ENCODE assay signal across 15 mouse cellular contexts in genomic region chr9:14643328-14643727, GRCm38 (mm10). TPM values are rescaled to one million over a fixed set of nuclear protein-coding genes. Genes with fewer than 3 reads are reported as not detected.
DNase-seq lines count a peak whose midpoint lies in the region; ATAC-seq and TF ChIP-seq lines count a peak whose summit lies in the region.
"Had no signal": no experiment of that assay in that cellular context is flagged by ENCODE, and none has a peak within 500 bp of the region (broad histone marks: within the 10 kb centered on the region; RNA-seq: fewer than 3 reads in every experiment).

No protein-coding gene starts in this region.

- H3K9ac ChIP-seq in heart, adult 2 months (ENCODE audit: low read depth, low read length), result no peak overlapping the region
- H3K9ac ChIP-seq in lung, embryonic 14.5 days, result no peak overlapping the region
- no peak overlapping the region for H3K9ac ChIP-seq in lung, postnatal 0 days (replicated peaks; ENCODE audit: low read depth)
- H3K9ac ChIP-seq in embryonic facial prominence, embryonic 12.5 days, result no peak overlapping the region
- no peak overlapping the region for H3K9ac ChIP-seq in midbrain, embryonic 13.5 days (replicated peaks)
- H3K9ac ChIP-seq: forebrain, embryonic 13.5 days; liver, embryonic 12.5 days; neural tube, embryonic 12.5 days had no signal

- H3K4me1 ChIP-seq in heart, embryonic 10.5 days, result peaks cover 55% of the 10 kb centered on the region
- H3K4me1 ChIP-seq in heart, adult 2 months (ENCODE audit: control insufficient read depth, insufficient read depth, low read length), result peaks cover 19% of the 10 kb centered on the region
- peaks cover 10% of the 10 kb centered on the region for H3K4me1 ChIP-seq in lung, embryonic 14.5 days (ENCODE audit: insufficient read depth)
- no peaks in the 10 kb centered on the region; the same call in 1 of the 2 replicates for H3K4me1 ChIP-seq in lung, postnatal 0 days (ENCODE audit: insufficient read depth, low read depth, low read length)
- peaks cover 38% of the 10 kb centered on the region for H3K4me1 ChIP-seq in embryonic facial prominence, embryonic 12.5 days
- H3K4me1 ChIP-seq in midbrain, embryonic 13.5 days (replicated peaks), result peaks cover 29% of the 10 kb centered on the region
- H3K4me1 ChIP-seq: liver, embryonic 12.5 days had no signal

- H3K4me2 ChIP-seq in lung, embryonic 14.5 days, result no peak overlapping the region
- no peak overlapping the region for H3K4me2 ChIP-seq in lung, postnatal 0 days (replicated peaks; ENCODE audit: low read depth, low read length)
- H3K4me2 ChIP-seq in embryonic facial prominence, embryonic 12.5 days (replicated peaks), result no peak overlapping the region
- H3K4me2 ChIP-seq in midbrain, embryonic 13.5 days (replicated peaks), result no peak overlapping the region
- H3K4me2 ChIP-seq: forebrain, embryonic 13.5 days; liver, embryonic 12.5 days; neural tube, embryonic 12.5 days had no signal

- H3K36me3 ChIP-seq in heart, embryonic 10.5 days, result no peaks in the 10 kb centered on the region
- no peaks in the 10 kb centered on the region for H3K36me3 ChIP-seq in heart, adult 2 months (ENCODE audit: control insufficient read depth, insufficient read depth, low read length)
- no peaks in the 10 kb centered on the region for H3K36me3 ChIP-seq in lung, embryonic 14.5 days (ENCODE audit: insufficient read depth)
- no peaks in the 10 kb centered on the region for H3K36me3 ChIP-seq in lung, postnatal 0 days (ENCODE audit: insufficient read depth, low read length)
- no peaks in the 10 kb centered on the region for H3K36me3 ChIP-seq in embryonic facial prominence, embryonic 12.5 days
- no peaks in the 10 kb centered on the region for H3K36me3 ChIP-seq in midbrain, embryonic 13.5 days
- H3K36me3 ChIP-seq: liver, embryonic 12.5 days; neural tube, embryonic 12.5 days had no signal

- H3K27me3 ChIP-seq in heart, embryonic 10.5 days (ENCODE audit: insufficient read depth, poor library complexity, severe bottlenecking), result no peaks in the 10 kb centered on the region
- H3K27me3 ChIP-seq in heart, adult 2 months (ENCODE audit: control insufficient read depth, insufficient read depth, low read length), result no peaks in the 10 kb centered on the region
- no peaks in the 10 kb centered on the region for H3K27me3 ChIP-seq in lung, embryonic 14.5 days (ENCODE audit: insufficient read depth, low read length)
- no peaks in the 10 kb centered on the region for H3K27me3 ChIP-seq in lung, postnatal 0 days (replicated peaks; ENCODE audit: insufficient read depth, low read length)
- H3K27me3 ChIP-seq in embryonic facial prominence, embryonic 12.5 days, result no peaks in the 10 kb centered on the region
- no peaks in the 10 kb centered on the region for H3K27me3 ChIP-seq in midbrain, embryonic 13.5 days
- H3K27me3 ChIP-seq: forebrain, embryonic 13.5 days; neural tube, embryonic 12.5 days had no signal

- 56% methylated on average over 6 of the region's 6 CpGs for WGBS in heart, embryonic 10.5 days
- 73% methylated on average over 6 of the region's 6 CpGs for WGBS in heart, adult 2 months
- WGBS in lung, embryonic 14.5 days, result 69% methylated on average over 6 of the region's 6 CpGs
- 64% methylated on average over 6 of the region's 6 CpGs for WGBS in lung, postnatal 0 days
- 57% methylated on average over 6 of the region's 6 CpGs for WGBS in embryonic facial prominence, embryonic 12.5 days
- WGBS in midbrain, embryonic 13.5 days, result 33% methylated on average over 6 of the region's 6 CpGs

- no peak for TF ChIP-seq CTCF in heart, adult 2 months (IDR thresholded peaks at IDR 0.05)
- no peak for TF ChIP-seq CTCF in lung, embryonic 14.5 days (IDR thresholded peaks at IDR 0.05; ENCODE audit: low read depth)
- TF ChIP-seq CTCF in lung, postnatal 0 days (IDR thresholded peaks at IDR 0.05), result no peak

- no peak for DNase-seq in heart, embryonic 10.5 days (ENCODE audit: low spot score)
- DNase-seq in heart, adult 2 months, result no peak
- DNase-seq in lung, embryonic 14.5 days, result peak; percentile 27
- DNase-seq in lung, postnatal 0 days (ENCODE audit: low spot score), result no peak
- DNase-seq: cerebellum, adult 2 months; kidney, adult 8-10 months; lung, postnatal 4 days; thymus, postnatal 25 days had no signal

- peak overlapping the region; percentile 84 for H3K27ac ChIP-seq in heart, embryonic 10.5 days
- no peak overlapping the region for H3K27ac ChIP-seq in heart, adult 2 months
- no peak overlapping the region; the same call in 1 of the 2 replicates for H3K27ac ChIP-seq in lung, embryonic 14.5 days (ENCODE audit: low read depth)
- H3K27ac ChIP-seq in lung, postnatal 0 days (ENCODE audit: low read length), result no peak overlapping the region
- H3K27ac ChIP-seq in embryonic facial prominence, embryonic 12.5 days, result peak overlapping the region; percentile 85
- 0 out of 2 replicates have a peak overlapping the region, but pooled peaks have one; percentile 51 for H3K27ac ChIP-seq in midbrain, embryonic 13.5 days
- H3K27ac ChIP-seq: liver, embryonic 12.5 days; neural tube, embryonic 12.5 days had no signal

- TF ChIP-seq EP300 in heart, adult 2 months (IDR thresholded peaks at IDR 0.05; ENCODE audit: insufficient read depth, low read depth, low read length), result no peak
- no peak for TF ChIP-seq EP300 in lung, postnatal 0 days (IDR thresholded peaks at IDR 0.05)

- H3K79me2 ChIP-seq in heart, adult 2 months (replicated peaks; ENCODE audit: control insufficient read depth, insufficient read depth, low read length), result no peaks in the 10 kb centered on the region

- intact Hi-C loops in heart, adult 2 months (cut with DNase I), result loop anchor here (5.0 kb wide), 1 partner anchor 54 kb away; no protein-coding TSS in a partner anchor

- H3K4me3 ChIP-seq in heart, embryonic 10.5 days, result no peak overlapping the region
- H3K4me3 ChIP-seq in heart, adult 2 months, result no peak overlapping the region
- H3K4me3 ChIP-seq in lung, embryonic 14.5 days (ENCODE audit: low read depth, low read length), result no peak overlapping the region
- no peak overlapping the region for H3K4me3 ChIP-seq in lung, postnatal 0 days (ENCODE audit: low read depth, low read length)
- no peak overlapping the region for H3K4me3 ChIP-seq in embryonic facial prominence, embryonic 12.5 days
- no peak overlapping the region for H3K4me3 ChIP-seq in midbrain, embryonic 13.5 days (replicated peaks)
- H3K4me3 ChIP-seq: forebrain, embryonic 13.5 days; liver, embryonic 12.5 days; neural tube, embryonic 12.5 days had no signal

- H3K9me3 ChIP-seq in heart, embryonic 10.5 days, result no peaks in the 10 kb centered on the region
- H3K9me3 ChIP-seq in lung, embryonic 14.5 days (ENCODE audit: low read depth, low read length), result no peaks in the 10 kb centered on the region
- no peaks in the 10 kb centered on the region for H3K9me3 ChIP-seq in lung, postnatal 0 days (ENCODE audit: low read length)
- H3K9me3 ChIP-seq in embryonic facial prominence, embryonic 12.5 days, result no peaks in the 10 kb centered on the region
- no peaks in the 10 kb centered on the region for H3K9me3 ChIP-seq in midbrain, embryonic 13.5 days
- H3K9me3 ChIP-seq: forebrain, embryonic 13.5 days; liver, embryonic 12.5 days; neural tube, embryonic 12.5 days had no signal

- ATAC-seq in lung, embryonic 14.5 days (ENCODE audit: insufficient read depth), result no peak
- no peak for ATAC-seq in lung, postnatal 0 days
- ATAC-seq in embryonic facial prominence, embryonic 12.5 days (ENCODE audit: insufficient number of reproducible peaks, insufficient read depth, low FRiP score, low TSS enrichment), result no peak
- peak; percentile 66; the same call in 1 of the 2 replicates for ATAC-seq in midbrain, embryonic 13.5 days
- ATAC-seq in inflammation-experienced regulatory T-cells, adult 6 months, result no peak
- no peak for ATAC-seq in CD4-positive, CD25-positive, alpha-beta regulatory T cell, adult 4 months
- ATAC-seq: liver, embryonic 12.5 days had no signal

- no peak for TF ChIP-seq POLR2A in heart, adult 2 months (IDR thresholded peaks at IDR 0.05; ENCODE audit: insufficient read depth, low read depth, low read length)

RNA-seq across cellular contexts. Expression of gene Amotl1, which starts 1.5 kb away (rescaled TPM):
- polyA plus RNA-seq in heart, embryonic 10.5 days (2016; fragmentation: Nextera tagmentation; extraction: Ambion mirVana), result 16.8 and 18.6 TPM in 2 replicates
- 10 to 100 TPM; 58.3 to 59.5 TPM for total RNA-seq in heart, adult 2 months (2021)
- polyA plus RNA-seq in heart, adult 2 months (2012; rRNA removed), result 27.4 and 41.1 TPM in 2 replicates
- 26.4 and 29.6 TPM in 2 replicates for polyA plus RNA-seq in lung, embryonic 14.5 days (2014; fragmentation: Nextera tagmentation; extraction: Ambion mirVana)
- polyA plus RNA-seq in lung, postnatal 0 days (2015; fragmentation: Nextera tagmentation; extraction: Ambion mirVana), result 12.9 and 14.3 TPM in 2 replicates
- polyA plus RNA-seq in embryonic facial prominence, embryonic 12.5 days (2016; fragmentation: Nextera tagmentation; extraction: Ambion mirVana), result 33.7 and 35.1 TPM in 2 replicates
- polyA plus RNA-seq in midbrain, embryonic 13.5 days (2015; fragmentation: Nextera tagmentation; extraction: Ambion mirVana), result 9.8 and 9.9 TPM in 2 replicates
- polyA plus RNA-seq in inflammation-experienced regulatory T-cells, adult 6 months (2017; shearing (Covaris generic)), result under 1 TPM in 2 of 3 experiments, not detected in 1; 0.04 to 0.72 TPM
- under 1 TPM in 1 of 2 experiments, not detected in 1; 0.06 TPM for polyA plus RNA-seq in CD4-positive, CD25-positive, alpha-beta regulatory T cell, adult 4 months (2017; shearing (Covaris generic))

Comparison
In these comparisons a context has a peak if more than half of its experiments do, and no peak if none do; other contexts are left out.
1. H3K27ac ChIP-seq: peak in heart, embryonic 10.5 days (single experiment), embryonic facial prominence, embryonic 12.5 days (single experiment) and midbrain, embryonic 13.5 days (single experiment); none in heart, adult 2 months (single experiment), lung, embryonic 14.5 days (single experiment) and lung, postnatal 0 days (single experiment).